Mouse (Mus musculus): Measurements from ENCODE around the gene Fasn. TPM values are rescaled to one million over a fixed set of nuclear protein-coding genes. Genes with fewer than 3 reads are reported as not detected.
"Not testable (repeated sequence)": the region's sequence is repeated elsewhere in the genome, so short reads cannot be mapped to it uniquely, and the experiment has no call there.

Fasn gene
- polyA plus RNA-seq, 1 experiment from 2014 or later = 11.3 TPM

GRCm38 (mm10) chr11:120773463-120774190, 50.7 kb downstream of the Fasn start:
- Histone ChIP-seq H3K4me1 (replicated peaks; ENCODE audit: control insufficient read depth, insufficient read depth, low read length) (0 out of 2 replicates have a peak, but pooled peaks cover 2% of the 10 kb centered on the region), H3K4me2 (replicated peaks; ENCODE audit: low read depth) (no peak overlapping the region), H3K36me3 (ENCODE audit: control insufficient read depth, insufficient read depth) (no peaks in the 10 kb centered on the region), H3K4me3 (ENCODE audit: low read depth, low read length) (no peak overlapping the region), H3K9me3 (ENCODE audit: control insufficient read depth) (no peaks in the 10 kb centered on the region), H3K27me3 (replicated peaks; ENCODE audit: control insufficient read depth, insufficient read depth, low read length) (no peaks in the 10 kb centered on the region), H3K27ac (ENCODE audit: low read depth, low read length) (no peak overlapping the region), H3K9ac (ENCODE audit: low read depth, low read length) (no peak overlapping the region)
- 86% methylated on average over 7 of the region's 7 CpGs for WGBS
- no peak for TF ChIP-seq CTCF (IDR thresholded peaks at IDR 0.05; ENCODE audit: low read depth)
- no peak for ATAC-seq

- 83% methylated on average over 3 of the region's 3 CpGs for WGBS
These were observed 51.6 kb downstream of the Fasn start for GRCm38 (mm10) chr11:120772749-120773148.

GRCm38 (mm10) chr11:120768206-120768605, 56.1 kb downstream of the Fasn start:
- no peak overlapping the region for H3K4me3 ChIP-seq (ENCODE audit: low read depth, low read length)

More at GRCm38 (mm10) chr11:120772749-120773148, 51.6 kb downstream of the Fasn start:
- ATAC-seq = no peak
- Histone ChIP-seq H3K4me1 (replicated peaks; ENCODE audit: control insufficient read depth, insufficient read depth, low read length) (0 out of 2 replicates have a peak, but pooled peaks cover 6% of the 10 kb centered on the region), H3K9ac (ENCODE audit: low read depth, low read length) (no peak overlapping the region), H3K4me2 (replicated peaks; ENCODE audit: low read depth) (no peak overlapping the region), H3K9me3 (ENCODE audit: control insufficient read depth) (no peaks in the 10 kb centered on the region), H3K27ac (ENCODE audit: low read depth, low read length) (no peak overlapping the region), H3K36me3 (ENCODE audit: control insufficient read depth, insufficient read depth) (no peaks in the 10 kb centered on the region), H3K4me3 (ENCODE audit: low read depth, low read length) (no peak overlapping the region), H3K27me3 (replicated peaks; ENCODE audit: control insufficient read depth, insufficient read depth, low read length) (no peaks in the 10 kb centered on the region)
- no peak for TF ChIP-seq CTCF (IDR thresholded peaks at IDR 0.05; ENCODE audit: low read depth)

GRCm38 (mm10) chr11:120767023-120767422, 57.3 kb downstream of the Fasn start:
- H3K27me3 ChIP-seq (replicated peaks; ENCODE audit: control insufficient read depth, insufficient read depth, low read length); H3K4me3 ChIP-seq (ENCODE audit: low read depth, low read length); ATAC-seq; H3K36me3 ChIP-seq (ENCODE audit: control insufficient read depth, insufficient read depth); H3K4me2 ChIP-seq (replicated peaks; ENCODE audit: low read depth); H3K27ac ChIP-seq (ENCODE audit: low read depth, low read length); H3K9ac ChIP-seq (ENCODE audit: low read depth, low read length); H3K9me3 ChIP-seq (ENCODE audit: control insufficient read depth); H3K4me1 ChIP-seq (replicated peaks; ENCODE audit: control insufficient read depth, insufficient read depth, low read length): not testable (repeated sequence)
- 72% methylated on average over 3 of the region's 7 CpGs for WGBS

More at GRCm38 (mm10) chr11:120768206-120768605, 56.1 kb downstream of the Fasn start:
- Histone ChIP-seq H3K4me2 (replicated peaks; ENCODE audit: low read depth) (no peak overlapping the region), H3K9ac (ENCODE audit: low read depth, low read length) (no peak overlapping the region), H3K27me3 (replicated peaks; ENCODE audit: control insufficient read depth, insufficient read depth, low read length) (no peaks in the 10 kb centered on the region), H3K27ac (ENCODE audit: low read depth, low read length) (peak overlapping the region; percentile 46), H3K9me3 (ENCODE audit: control insufficient read depth) (no peaks in the 10 kb centered on the region), H3K36me3 (ENCODE audit: control insufficient read depth, insufficient read depth) (no peaks in the 10 kb centered on the region), H3K4me1 (replicated peaks; ENCODE audit: control insufficient read depth, insufficient read depth, low read length) (0 out of 2 replicates have a peak, but pooled peaks cover 6% of the 10 kb centered on the region)
- peak; percentile 84 for ATAC-seq
- no peak for TF ChIP-seq CTCF (IDR thresholded peaks at IDR 0.05; ENCODE audit: low read depth)
- WGBS = 53% methylated on average over 1 of the region's 1 CpGs

GRCm38 (mm10) chr11:120763121-120763999, 61.0 kb downstream of the Fasn start:
- WGBS = 17% methylated on average over 3 of the region's 23 CpGs

GRCm38 (mm10) chr11:120762672-120763041, 61.7 kb downstream of the Fasn start, which contains the start of gene Hmga1b:
Hmga1b (plus strand) TSS chr11:120762794.
- not testable (repeated sequence) for H3K9me3 ChIP-seq (ENCODE audit: control insufficient read depth); H3K27me3 ChIP-seq (replicated peaks; ENCODE audit: control insufficient read depth, insufficient read depth, low read length); H3K4me1 ChIP-seq (replicated peaks; ENCODE audit: control insufficient read depth, insufficient read depth, low read length); H3K4me3 ChIP-seq (ENCODE audit: low read depth, low read length); H3K36me3 ChIP-seq (ENCODE audit: control insufficient read depth, insufficient read depth)
- H3K9ac ChIP-seq (ENCODE audit: low read depth, low read length) = peak within 1 kb of the TSS; percentile 22; the same call in 1 of the 2 replicates
- H3K4me2 ChIP-seq (replicated peaks; ENCODE audit: low read depth) = peak within 1 kb of the TSS; percentile 49
- 6% methylated on average over 13 of the region's 14 CpGs for WGBS
- peak; percentile 91 for ATAC-seq
- peak within 1 kb of the TSS; percentile 92 for H3K27ac ChIP-seq (ENCODE audit: low read depth, low read length)

More at GRCm38 (mm10) chr11:120763121-120763999, 61.0 kb downstream of the Fasn start:
- H3K9me3 ChIP-seq (ENCODE audit: control insufficient read depth); H3K4me1 ChIP-seq (replicated peaks; ENCODE audit: control insufficient read depth, insufficient read depth, low read length); H3K4me3 ChIP-seq (ENCODE audit: low read depth, low read length); H3K9ac ChIP-seq (ENCODE audit: low read depth, low read length); H3K27me3 ChIP-seq (replicated peaks; ENCODE audit: control insufficient read depth, insufficient read depth, low read length); H3K36me3 ChIP-seq (ENCODE audit: control insufficient read depth, insufficient read depth): not testable (repeated sequence)
- ATAC-seq = peak; percentile 37
- Histone ChIP-seq H3K4me2 (replicated peaks; ENCODE audit: low read depth) (peak overlapping the region; percentile 49), H3K27ac (ENCODE audit: low read depth, low read length) (peak overlapping the region; percentile 92)
